Mouse (Mus musculus): ENCODE measurements at regions not wholly inside any gene's neighbourhood (a gene's known extent, or its start where the extent isn't known, plus 50 kb on each side); places are given as distances from the start of the nearest gene placed in this dataset.

- TF ChIP-seq RCOR1 (IDR thresholded peaks at IDR 0.05; ENCODE audit: low read depth, low read length) (no peak), ZMIZ1 (IDR thresholded peaks at IDR 0.05; ENCODE audit: low read depth, low read length) (no peak), CTCF (IDR thresholded peaks at IDR 0.05 in 2 of 3, conservative IDR thresholded peaks at IDR 0.05 in 1 of 3; ENCODE audit: control insufficient read depth in 1 of 3, insufficient read depth in 1 of 3, low read depth in 2 of 3, low read length in 3 of 3, poor library complexity in 1 of 3, severe bottlenecking in 1 of 3) (no peak), POLR2A (IDR thresholded peaks at IDR 0.05; ENCODE audit: control insufficient read depth in 1 of 2, insufficient read depth in 1 of 2, low read depth in 1 of 2, low read length in 2 of 2, poor library complexity in 1 of 2) (no peak), EP300 (IDR thresholded peaks at IDR 0.05; ENCODE audit: low read depth in 1 of 2, low read length in 2 of 2) (no peak), KAT2A (conservative IDR thresholded peaks at IDR 0.05; ENCODE audit: low read depth, low read length) (no peak)
Measured at GRCm38 (mm10) chr1:137852262-137852661, 323.2 kb downstream of the Ptprc start.

All from MEL (cell line).